Mouse (Mus musculus) C2C12 (cell line): ENCODE measurements at regions not wholly inside any gene's neighbourhood (a gene's known extent, or its start where the extent isn't known, plus 50 kb on each side); places are given as distances from the start of the nearest gene placed in this dataset.

ENCODE experiments used
- H3K27me3 ChIP-seq: one replicate; pipeline ENCODE4 v1.6.1; 2011; ENCODE audit not compliant: control insufficient read depth, insufficient read depth, insufficient read length
- H3K36me3 ChIP-seq: one replicate; pipeline ENCODE4 v1.6.1; 2011; ENCODE audit not compliant: control insufficient read depth, insufficient read depth
- H3K4me3 ChIP-seq: one replicate; pipeline ENCODE4 v1.5.1; 2011; ENCODE audit warnings: mild to moderate bottlenecking, control low read depth; ENCODE audit not compliant: poor library complexity, insufficient read depth, severe bottlenecking
- H3K79me2 ChIP-seq: one replicate; pipeline ENCODE4 v1.6.1; 2011; ENCODE audit not compliant: control insufficient read depth, insufficient read depth
- H3K79me3 ChIP-seq: one replicate; pipeline ENCODE4 v1.6.1; 2011; ENCODE audit warnings: low read depth, control low read depth
- H3ac ChIP-seq: one replicate; pipeline ENCODE3; 2011; ENCODE audit warnings: low read depth; ENCODE audit not compliant: control insufficient read depth, insufficient read length
- CEBPB ChIP-seq: IDR thresholded peaks from one replicate; pipeline ENCODE4 v1.6.1; 2011; ENCODE audit warnings: low read depth, mild to moderate bottlenecking, control low read depth, moderate library complexity
- CTCF ChIP-seq: IDR thresholded peaks from one replicate; pipeline ENCODE4 v1.5.1; 2011; ENCODE audit not compliant: control insufficient read depth, insufficient read depth, insufficient read length
- FOSL1 ChIP-seq: IDR thresholded peaks from one replicate; pipeline ENCODE4 v1.8.0; 2011; ENCODE audit warnings: mild to moderate bottlenecking, low read length; ENCODE audit not compliant: poor library complexity, insufficient read depth, severe bottlenecking
- MAX ChIP-seq: IDR thresholded peaks from one replicate; pipeline ENCODE4 v1.6.1; 2011; ENCODE audit warnings: mild to moderate bottlenecking, control low read depth
- MYOD1 ChIP-seq: IDR thresholded peaks from one replicate; pipeline ENCODE4 v1.6.1; 2011; ENCODE audit warnings: low read depth; ENCODE audit not compliant: control insufficient read depth, insufficient read length
- MYOG ChIP-seq: IDR thresholded peaks from one replicate; pipeline ENCODE4 v1.6.1; 2011; ENCODE audit not compliant: control insufficient read depth, insufficient read length; ENCODE audit errors: extremely low read depth
- USF1 ChIP-seq: IDR thresholded peaks from one replicate; pipeline ENCODE4 v1.6.1; 2011; ENCODE audit warnings: low read depth, mild to moderate bottlenecking, control low read depth, moderate library complexity

GRCm38 (mm10) chr9:101612571-101612970 is 249.1 kb upstream of the 9630041A04Rik start:
- no peaks in the 10 kb centered on the region for H3K79me3 ChIP-seq
- TF ChIP-seq MYOG (no peak), MYOD1 (no peak), CTCF (no peak), MAX (no peak), FOSL1 (no peak), USF1 (no peak), CEBPB (no peak)
- no peaks in the 10 kb centered on the region for H3K79me2 ChIP-seq
- H3K36me3 ChIP-seq: no peaks in the 10 kb centered on the region
- no peak overlapping the region for H3K4me3 ChIP-seq
- no peaks in the 10 kb centered on the region for H3K27me3 ChIP-seq
- no peak overlapping the region for H3ac ChIP-seq

DNA sequence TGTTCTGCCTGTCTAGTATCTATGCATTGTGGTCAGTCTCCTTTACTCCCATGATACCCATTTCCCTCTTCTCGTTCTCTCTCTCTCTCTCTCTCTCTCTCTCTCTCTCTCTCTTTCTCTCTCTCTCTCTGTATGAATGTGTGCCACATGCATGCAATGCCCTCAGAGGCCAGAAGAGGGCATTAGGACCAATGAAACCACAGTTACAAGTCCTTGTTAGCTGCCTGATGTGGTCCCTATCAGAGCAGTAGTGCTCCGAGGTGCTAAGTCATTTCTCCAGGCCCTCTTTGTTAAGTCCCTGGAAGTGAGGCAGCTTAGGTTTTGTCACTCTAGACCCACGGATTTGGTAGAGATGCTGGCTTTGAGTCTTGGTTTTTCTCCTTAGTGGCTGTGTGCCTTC is 250.2 kb upstream of the 9630041A04Rik start:
- TF ChIP-seq CEBPB: no peak
- TF ChIP-seq CTCF: no peak
- TF ChIP-seq FOSL1: no peak
- TF ChIP-seq USF1: no peak
- no peak for TF ChIP-seq MYOG
- TF ChIP-seq MYOD1: no peak
- no peak for TF ChIP-seq MAX
- no peaks in the 10 kb centered on the region for H3K36me3 ChIP-seq
- no peak overlapping the region for H3ac ChIP-seq

GRCm38 (mm10) chr9:101610806-101611443 is 250.7 kb upstream of the 9630041A04Rik start:
- no peaks in the 10 kb centered on the region for H3K79me3 ChIP-seq
- no peak overlapping the region for H3K4me3 ChIP-seq
- no peak overlapping the region for H3ac ChIP-seq
- H3K27me3 ChIP-seq: no peaks in the 10 kb centered on the region
- no peaks in the 10 kb centered on the region for H3K79me2 ChIP-seq
- H3K36me3 ChIP-seq: no peaks in the 10 kb centered on the region
- TF ChIP-seq FOSL1 (no peak), MYOD1 (no peak), CEBPB (no peak), MYOG (no peak), CTCF (no peak), USF1 (no peak), MAX (no peak)

More for the DNA sequence above, 250.2 kb upstream of the 9630041A04Rik start:
- H3K27me3 ChIP-seq: no peaks in the 10 kb centered on the region
- H3K79me3 ChIP-seq: no peaks in the 10 kb centered on the region
- no peak overlapping the region for H3K4me3 ChIP-seq
- no peaks in the 10 kb centered on the region for H3K79me2 ChIP-seq

DNA sequence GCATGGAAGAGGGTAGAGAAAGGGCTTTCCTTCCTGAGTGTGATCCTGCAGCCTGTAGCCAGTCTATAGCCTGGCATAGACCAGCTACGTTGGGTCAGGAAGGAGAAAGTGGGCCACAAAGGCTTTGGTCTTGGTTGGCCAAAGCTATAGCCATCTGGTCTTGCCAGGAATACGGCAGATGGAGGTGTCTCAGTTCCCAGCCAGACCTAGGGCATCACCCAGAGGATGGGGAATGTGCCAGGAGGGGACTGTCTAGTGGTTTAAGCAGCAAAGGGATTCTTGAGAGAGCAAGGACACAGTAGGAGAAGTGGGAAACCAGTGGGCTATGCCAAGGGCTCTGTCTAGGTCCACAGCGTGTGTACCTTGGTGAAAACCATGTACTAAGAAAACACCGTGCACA is 251.3 kb upstream of the 9630041A04Rik start:
- TF ChIP-seq MAX: no peak
- no peak for TF ChIP-seq USF1
- TF ChIP-seq FOSL1: no peak
- no peak for TF ChIP-seq CTCF
- TF ChIP-seq MYOG: no peak
- TF ChIP-seq MYOD1: no peak
- no peak for TF ChIP-seq CEBPB
- Histone ChIP-seq H3K79me2 (no peaks in the 10 kb centered on the region), H3K27me3 (no peaks in the 10 kb centered on the region), H3K4me3 (no peak overlapping the region), H3K36me3 (no peaks in the 10 kb centered on the region), H3ac (no peak overlapping the region), H3K79me3 (no peaks in the 10 kb centered on the region)

DNA sequence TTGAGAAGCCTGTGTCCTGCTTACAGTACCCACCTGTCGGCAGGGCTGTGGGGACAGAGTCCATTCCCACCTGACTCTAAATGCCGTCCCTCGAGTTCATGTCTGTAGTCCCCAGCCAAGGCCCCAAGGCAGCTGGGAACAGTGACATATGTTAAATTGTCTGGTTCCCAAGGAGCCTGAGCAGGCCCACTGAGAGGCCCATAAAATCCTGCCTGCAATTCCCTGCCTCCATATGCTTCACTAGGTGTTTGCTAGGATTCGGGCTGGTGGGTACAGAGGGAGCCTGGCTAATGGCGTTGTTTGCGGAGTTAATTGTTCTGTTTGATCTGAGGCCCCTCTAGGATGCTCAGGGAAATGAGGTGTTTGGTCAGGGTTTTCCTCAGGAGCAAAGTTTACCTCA is 258.8 kb upstream of the 9630041A04Rik start:
- no peak for TF ChIP-seq USF1
- no peak for TF ChIP-seq CTCF
- TF ChIP-seq MAX: no peak
- no peak for TF ChIP-seq CEBPB
- no peak for TF ChIP-seq FOSL1
- no peak for TF ChIP-seq MYOG
- no peak for TF ChIP-seq MYOD1
- no peaks in the 10 kb centered on the region for H3K27me3 ChIP-seq
- H3K36me3 ChIP-seq: no peaks in the 10 kb centered on the region
- no peak overlapping the region for H3ac ChIP-seq
- H3K4me3 ChIP-seq: no peak overlapping the region
- H3K79me2 ChIP-seq: no peaks in the 10 kb centered on the region
- no peaks in the 10 kb centered on the region for H3K79me3 ChIP-seq

DNA sequence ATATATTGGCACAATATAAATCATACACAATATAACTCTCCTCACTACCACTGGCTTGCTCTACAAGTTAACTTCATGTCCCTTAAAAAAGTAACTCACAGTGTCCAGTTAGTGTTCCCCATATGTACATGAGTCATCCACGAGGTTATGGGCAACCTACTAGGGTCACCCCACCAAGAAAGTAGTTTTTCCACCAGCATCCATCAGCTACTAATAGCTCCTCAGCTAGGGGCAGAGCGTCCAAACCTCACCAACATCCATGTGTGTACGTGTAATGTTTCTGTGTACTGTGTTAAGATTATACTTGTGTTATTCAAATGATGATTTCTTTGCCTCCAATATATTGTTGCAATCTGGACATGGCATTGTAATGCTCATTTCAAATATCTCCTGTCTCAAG is 264.7 kb upstream of the 9630041A04Rik start:
- Histone ChIP-seq H3K4me3 (no peak overlapping the region), H3K27me3 (no peaks in the 10 kb centered on the region), H3K79me3 (no peaks in the 10 kb centered on the region), H3K79me2 (no peaks in the 10 kb centered on the region), H3K36me3 (no peaks in the 10 kb centered on the region), H3ac (no peak overlapping the region)
- no peak for TF ChIP-seq CEBPB
- TF ChIP-seq FOSL1: no peak
- TF ChIP-seq USF1: no peak
- TF ChIP-seq CTCF: no peak
- no peak for TF ChIP-seq MAX
